Mouse (Mus musculus) small intestine, adult 2 months (tissue): Measurements from ENCODE around the gene Pipox. TPM values are rescaled to one million over a fixed set of nuclear protein-coding genes. Genes with fewer than 3 reads are reported as not detected.

ENCODE experiments used
- H3K27ac ChIP-seq: fragments of 200-500 bp; 2 replicates; pipeline ENCODE4 v1.5.1; 2012; ENCODE audit warnings: low read depth, low read length, control low read depth, inconsistent platforms; ENCODE audit not compliant: insufficient read depth
- H3K27me3 ChIP-seq: fragments of 200-500 bp; 2 replicates; pipeline ENCODE4 v1.6.1; 2012; ENCODE audit warnings: mild to moderate bottlenecking, moderate library complexity, low read length, inconsistent platforms; ENCODE audit not compliant: control insufficient read depth, insufficient read depth
- H3K36me3 ChIP-seq: fragments of 200-500 bp; 2 replicates; pipeline ENCODE4 v1.6.1; 2012; ENCODE audit warnings: mild to moderate bottlenecking, low read length, control low read depth, inconsistent platforms; ENCODE audit not compliant: control insufficient read depth, insufficient read depth
- H3K4me1 ChIP-seq: fragments of 200-500 bp; 2 replicates; pipeline ENCODE4 v1.6.1; 2012; ENCODE audit warnings: low read length, inconsistent platforms, mixed read lengths; ENCODE audit not compliant: control insufficient read depth, insufficient read depth, insufficient read length
- H3K4me3 ChIP-seq: fragments of 200-500 bp; 2 replicates; pipeline ENCODE4 v1.5.1; 2012; ENCODE audit warnings: low read depth, mild to moderate bottlenecking, control low read depth, inconsistent platforms, low read length, moderate library complexity
- CTCF ChIP-seq: fragments of 200-500 bp; IDR thresholded peaks from 2 replicates; pipeline ENCODE4 v1.5.1; 2012; ENCODE audit warnings: low read depth, mild to moderate bottlenecking, control low read depth, inconsistent platforms, low read length, moderate library complexity, mixed read lengths; ENCODE audit not compliant: insufficient replicate concordance, insufficient read length; ENCODE audit errors: extremely low read depth
- POLR2A ChIP-seq: fragments of 200-500 bp; IDR thresholded peaks from 2 replicates; pipeline ENCODE4 v1.6.1; 2012; ENCODE audit warnings: low read depth, mild to moderate bottlenecking, control low read depth, inconsistent platforms, low read length, moderate library complexity
- WGBS: fragments of 180-500 bp; shearing (Covaris S2); methylation state at CpG from one replicate; pipeline ENCODE4 v1.1.7; 2018; 5-methylcytosine and 5-hydroxymethylcytosine counted together
- polyA plus RNA-seq: library from polyadenylated mRNA; depleted of rRNA; stranded (reverse); fragments of >200 nt; gene quantifications from 2 replicates; pipeline ENCODE4 v1.2.3, GENCODE M21; 2012

Pipox gene
- polyA plus RNA-seq, 1 experiment = 13.8 TPM

GRCm38 (mm10) chr11:77867419-77868083, 26.3 kb downstream of the Pipox start:
- no peak overlapping the region for H3K4me3 ChIP-seq
- H3K27ac ChIP-seq = no peak overlapping the region
- peaks cover 23% of the 10 kb centered on the region for H3K36me3 ChIP-seq
- no peaks in the 10 kb centered on the region for H3K4me1 ChIP-seq
- H3K27me3 ChIP-seq = no peaks in the 10 kb centered on the region
- WGBS = 17% methylated on average over 12 of the region's 12 CpGs
- TF ChIP-seq CTCF (no peak), POLR2A (no peak)

- Histone ChIP-seq H3K36me3 (peaks cover 38% of the 10 kb centered on the region), H3K27me3 (no peaks in the 10 kb centered on the region), H3K27ac (no peak overlapping the region), H3K4me3 (no peak overlapping the region), H3K4me1 (no peaks in the 10 kb centered on the region)
- WGBS = 85% methylated on average over 12 of the region's 12 CpGs
- TF ChIP-seq POLR2A (no peak), CTCF (no peak)
Measured at GRCm38 (mm10) chr11:77864771-77865170, 29.1 kb downstream of the Pipox start.

GRCm38 (mm10) chr11:77862887-77863286, 31.0 kb downstream of the Pipox start:
- H3K27ac ChIP-seq = no peak overlapping the region
- no peak overlapping the region for H3K4me3 ChIP-seq
- TF ChIP-seq POLR2A = no peak
- no peak for TF ChIP-seq CTCF
- H3K4me1 ChIP-seq = no peaks in the 10 kb centered on the region
- H3K36me3 ChIP-seq = peaks cover 52% of the 10 kb centered on the region
- WGBS = 74% methylated on average over 7 of the region's 7 CpGs
- H3K27me3 ChIP-seq = no peaks in the 10 kb centered on the region

- H3K36me3 ChIP-seq = peaks cover 61% of the 10 kb centered on the region
- H3K27ac ChIP-seq = no peak overlapping the region
- H3K4me3 ChIP-seq = no peak overlapping the region
- no peaks in the 10 kb centered on the region for H3K27me3 ChIP-seq
- WGBS = 48% methylated on average over 9 of the region's 9 CpGs
- H3K4me1 ChIP-seq = no peaks in the 10 kb centered on the region
- TF ChIP-seq POLR2A = no peak
- TF ChIP-seq CTCF = no peak
Measured at GRCm38 (mm10) chr11:77860947-77861346, 32.9 kb downstream of the Pipox start.

GRCm38 (mm10) chr11:77858589-77858988, 35.3 kb downstream of the Pipox start:
- WGBS = 84% methylated on average over 9 of the region's 9 CpGs
- H3K27me3 ChIP-seq = no peaks in the 10 kb centered on the region
- peaks cover 57% of the 10 kb centered on the region for H3K36me3 ChIP-seq

GRCm38 (mm10) chr11:77857089-77857488, 36.8 kb downstream of the Pipox start:
- H3K27ac ChIP-seq = no peak overlapping the region
- H3K4me3 ChIP-seq = no peak overlapping the region
- H3K27me3 ChIP-seq = no peaks in the 10 kb centered on the region
- H3K4me1 ChIP-seq = peaks cover 12% of the 10 kb centered on the region
- 92% methylated on average over 6 of the region's 6 CpGs for WGBS
- peaks cover 69% of the 10 kb centered on the region for H3K36me3 ChIP-seq
- TF ChIP-seq CTCF (no peak), POLR2A (no peak)

More at GRCm38 (mm10) chr11:77858589-77858988, 35.3 kb downstream of the Pipox start:
- Histone ChIP-seq H3K4me3 (no peak overlapping the region), H3K4me1 (peaks cover 8% of the 10 kb centered on the region; the same call in 1 of the 2 replicates), H3K27ac (no peak overlapping the region)
- TF ChIP-seq CTCF (no peak), POLR2A (no peak)

- Histone ChIP-seq H3K27ac (no peak overlapping the region), H3K36me3 (peaks cover 74% of the 10 kb centered on the region), H3K4me1 (peaks cover 12% of the 10 kb centered on the region), H3K4me3 (no peak overlapping the region), H3K27me3 (no peaks in the 10 kb centered on the region)
- TF ChIP-seq CTCF (no peak), POLR2A (no peak)
- WGBS = 82% methylated on average over 15 of the region's 15 CpGs
Measured at GRCm38 (mm10) chr11:77855396-77855795, 38.5 kb downstream of the Pipox start.

GRCm38 (mm10) chr11:77854641-77855040, 39.3 kb downstream of the Pipox start:
- Histone ChIP-seq H3K4me3 (no peak overlapping the region), H3K27ac (no peak overlapping the region), H3K4me1 (peaks cover 12% of the 10 kb centered on the region), H3K36me3 (peaks cover 73% of the 10 kb centered on the region), H3K27me3 (no peaks in the 10 kb centered on the region)
- TF ChIP-seq POLR2A (no peak), CTCF (no peak)
- WGBS = 77% methylated on average over 3 of the region's 3 CpGs
